ENCODE assay signal across 24 mouse cellular contexts in genomic region chr6:128159092-128159491, GRCm38 (mm10). TPM values are rescaled to one million over a fixed set of nuclear protein-coding genes. Genes with fewer than 3 reads are reported as not detected.
DNase-seq lines count a peak whose midpoint lies in the region; ATAC-seq and TF ChIP-seq lines count a peak whose summit lies in the region.
"Had no signal": no experiment of that assay in that cellular context is flagged by ENCODE, and none has a peak within 500 bp of the region (broad histone marks: within the 10 kb centered on the region; RNA-seq: fewer than 3 reads in every experiment).

No protein-coding gene starts in this region.

- WGBS in cerebellum, adult 2 months = 76% methylated on average over 6 of the region's 6 CpGs
- 88% methylated on average over 6 of the region's 6 CpGs for WGBS in hindbrain, embryonic 16.5 days
- WGBS in hindbrain, embryonic 14.5 days = 87% methylated on average over 6 of the region's 6 CpGs
- 89% methylated on average over 6 of the region's 6 CpGs for WGBS in forebrain, embryonic 13.5 days

- H3K9ac ChIP-seq in hindbrain, embryonic 16.5 days (ENCODE audit: low read depth, low read length) = no peak overlapping the region
- no peak overlapping the region for H3K9ac ChIP-seq in hindbrain, embryonic 14.5 days
- no peak overlapping the region for H3K9ac ChIP-seq in forebrain, embryonic 13.5 days
- H3K9ac ChIP-seq: embryonic facial prominence, embryonic 15.5 days; forebrain, embryonic 15.5 days; heart, embryonic 15.5 days; hindbrain, embryonic 15.5 days had no signal

- H3K4me1 ChIP-seq in cerebellum, adult 2 months (ENCODE audit: control insufficient read depth, insufficient read depth, low read length) = 0 out of 2 replicates have a peak, but pooled peaks cover 2% of the 10 kb centered on the region
- H3K4me1 ChIP-seq in hindbrain, embryonic 16.5 days (ENCODE audit: control insufficient read depth, insufficient read depth, low read depth, low read length) = no peaks in the 10 kb centered on the region
- no peaks in the 10 kb centered on the region for H3K4me1 ChIP-seq in hindbrain, embryonic 14.5 days (replicated peaks; ENCODE audit: control insufficient read depth, insufficient read depth, low read length)
- H3K4me1 ChIP-seq in forebrain, embryonic 13.5 days = no peaks in the 10 kb centered on the region
- H3K4me1 ChIP-seq: embryonic facial prominence, embryonic 15.5 days; heart, embryonic 15.5 days; hindbrain, embryonic 15.5 days had no signal

- H3K36me3 ChIP-seq in hindbrain, embryonic 16.5 days (ENCODE audit: control insufficient read depth, insufficient read depth, low read length) = no peaks in the 10 kb centered on the region
- no peaks in the 10 kb centered on the region for H3K36me3 ChIP-seq in hindbrain, embryonic 14.5 days (replicated peaks; ENCODE audit: control insufficient read depth, insufficient read depth)
- no peaks in the 10 kb centered on the region for H3K36me3 ChIP-seq in forebrain, embryonic 13.5 days (ENCODE audit: poor library complexity, severe bottlenecking)
- H3K36me3 ChIP-seq: embryonic facial prominence, embryonic 15.5 days; forebrain, embryonic 10.5 days; forebrain, embryonic 15.5 days; G1E; heart, embryonic 15.5 days; hindbrain, embryonic 15.5 days had no signal

- H3K9me3 ChIP-seq in hindbrain, embryonic 16.5 days (ENCODE audit: control insufficient read depth, low read length) = no peaks in the 10 kb centered on the region
- no peaks in the 10 kb centered on the region for H3K9me3 ChIP-seq in hindbrain, embryonic 14.5 days (ENCODE audit: control insufficient read depth, low read length)
- H3K9me3 ChIP-seq in forebrain, embryonic 13.5 days (replicated peaks) = no peaks in the 10 kb centered on the region
- H3K9me3 ChIP-seq: embryonic facial prominence, embryonic 15.5 days; forebrain, embryonic 10.5 days; forebrain, embryonic 15.5 days; heart, embryonic 15.5 days; hindbrain, embryonic 15.5 days had no signal

- no peak for TF ChIP-seq POLR2A in cerebellum, adult 2 months (IDR thresholded peaks at IDR 0.05; ENCODE audit: borderline replicate concordance, insufficient read depth, low read length)

- peak; percentile 39 to 56 for DNase-seq in cerebellum, adult 2 months
- no peak for DNase-seq in cerebellum, postnatal 10 days
- DNase-seq in hindbrain, embryonic 14.5 days (ENCODE audit: low spot score) = no peak
- no peak for DNase-seq in left cerebral cortex, adult 2 months (ENCODE audit: extremely low spot score in 1 of 2, low spot score in 2 of 2)
- DNase-seq in left cerebral cortex, postnatal 4 days = no peak
- DNase-seq: adrenal gland, postnatal 10 days; B cell, adult 2 months; cerebellum, adult 18-20 months; embryo, embryonic 11 days; gastrocnemius, postnatal 14 days; heart, adult 2 months; heart, postnatal 14 days; kidney, adult 11 months had no signal

- intact Hi-C loops in left cerebral cortex, adult 2 months (cut with DNase I) = no loop called here
- intact Hi-C loops in left cerebral cortex, postnatal 4 days (cut with DNase I) = no loop called here

- no peak for TF ChIP-seq CTCF in cerebellum, adult 2 months (IDR thresholded peaks at IDR 0.05; ENCODE audit: borderline replicate concordance, insufficient read depth, low read depth, low read length)
- no peak for TF ChIP-seq CTCF in left cerebral cortex, adult 2 months (IDR thresholded peaks at IDR 0.05)

- no peak overlapping the region for H3K27ac ChIP-seq in cerebellum, adult 2 months (ENCODE audit: insufficient read depth, low read length)
- peak overlapping the region; percentile 17; the same call in 1 of the 2 replicates for H3K27ac ChIP-seq in hindbrain, embryonic 16.5 days (ENCODE audit: low read depth, low read length)
- H3K27ac ChIP-seq in hindbrain, embryonic 14.5 days = no peak overlapping the region
- H3K27ac ChIP-seq in left cerebral cortex, adult 2 months = peak overlapping the region; percentile 75; the same call in 1 of the 2 replicates
- H3K27ac ChIP-seq in forebrain, embryonic 13.5 days = no peak overlapping the region
- H3K27ac ChIP-seq: embryonic facial prominence, embryonic 15.5 days; forebrain, embryonic 10.5 days; forebrain, embryonic 15.5 days; heart, adult 2 months; heart, embryonic 15.5 days; hindbrain, embryonic 15.5 days had no signal

- no peak for ATAC-seq in hindbrain, embryonic 16.5 days
- ATAC-seq in hindbrain, embryonic 14.5 days (ENCODE audit: low FRiP score) = no peak
- no peak for ATAC-seq in forebrain, embryonic 13.5 days
- ATAC-seq: CD4-positive, CD25-positive, alpha-beta regulatory T cell, adult 4 months; forebrain, embryonic 15.5 days had no signal

- no peaks in the 10 kb centered on the region; the same call in 1 of the 2 replicates for H3K27me3 ChIP-seq in cerebellum, adult 2 months (ENCODE audit: control insufficient read depth, insufficient read depth, low read length)
- no peaks in the 10 kb centered on the region for H3K27me3 ChIP-seq in hindbrain, embryonic 16.5 days (replicated peaks; ENCODE audit: control insufficient read depth, insufficient read depth, low read length)
- H3K27me3 ChIP-seq in hindbrain, embryonic 14.5 days (ENCODE audit: control insufficient read depth, insufficient read depth, low read length) = no peaks in the 10 kb centered on the region
- no peaks in the 10 kb centered on the region for H3K27me3 ChIP-seq in forebrain, embryonic 13.5 days
- H3K27me3 ChIP-seq: embryonic facial prominence, embryonic 15.5 days; forebrain, embryonic 15.5 days; heart, embryonic 15.5 days; hindbrain, embryonic 15.5 days had no signal

- H3K4me2 ChIP-seq in hindbrain, embryonic 16.5 days (ENCODE audit: low read length) = no peak overlapping the region
- no peak overlapping the region for H3K4me2 ChIP-seq in hindbrain, embryonic 14.5 days (replicated peaks)
- no peak overlapping the region for H3K4me2 ChIP-seq in forebrain, embryonic 13.5 days
- H3K4me2 ChIP-seq: embryonic facial prominence, embryonic 15.5 days; heart, embryonic 11.5 days; heart, embryonic 15.5 days; hindbrain, embryonic 15.5 days had no signal

- H3K4me3 ChIP-seq in cerebellum, adult 2 months (replicated peaks; ENCODE audit: insufficient read depth, low read depth, low read length) = no peak overlapping the region
- H3K4me3 ChIP-seq in hindbrain, embryonic 16.5 days (ENCODE audit: low read length) = no peak overlapping the region
- no peak overlapping the region for H3K4me3 ChIP-seq in hindbrain, embryonic 14.5 days (replicated peaks; ENCODE audit: low read length)
- no peak overlapping the region for H3K4me3 ChIP-seq in left cerebral cortex, adult 2 months
- no peak overlapping the region for H3K4me3 ChIP-seq in forebrain, embryonic 13.5 days
- H3K4me3 ChIP-seq: embryonic facial prominence, embryonic 15.5 days; erythroblast, embryonic 14.5 days; forebrain, embryonic 10.5 days; forebrain, embryonic 15.5 days; heart, adult 2 months; heart, embryonic 15.5 days; hindbrain, embryonic 15.5 days had no signal

RNA-seq across cellular contexts. Expression of gene Tspan9, which starts 15.7 kb away (rescaled TPM):
- polyA plus RNA-seq in cerebellum, adult 2 months (2012; rRNA removed) = 303 and 370 TPM in 2 replicates
- 62.6 and 66.8 TPM in 2 replicates for polyA plus RNA-seq in hindbrain, embryonic 16.5 days (2015; fragmentation: Nextera tagmentation; extraction: Ambion mirVana)
- polyA plus RNA-seq in hindbrain, embryonic 14.5 days (2014; fragmentation: Nextera tagmentation; extraction: Ambion mirVana) = 41.3 and 43.4 TPM in 2 replicates
- total RNA-seq in left cerebral cortex, adult 2 months (2021) = 10 to 100 TPM; 53.0 to 57.6 TPM
- 10 to 100 TPM; 69.5 to 78.5 TPM for total RNA-seq in left cerebral cortex, postnatal 4 days (2021)
- 20.6 and 30.4 TPM in 2 replicates for polyA plus RNA-seq in forebrain, embryonic 13.5 days (2015; fragmentation: Nextera tagmentation; extraction: Ambion mirVana)
- polyA plus RNA-seq: G1E had no signal

Comparison
In these comparisons a context has a peak if more than half of its experiments do, and no peak if none do; other contexts are left out.
1. DNase-seq: peak in cerebellum, adult 2 months (2 of 2); none in cerebellum, postnatal 10 days (0 of 2), hindbrain, embryonic 14.5 days (single experiment), left cerebral cortex, adult 2 months (0 of 2) and left cerebral cortex, postnatal 4 days (single experiment).
2. H3K27ac ChIP-seq: peak in hindbrain, embryonic 16.5 days (single experiment) and left cerebral cortex, adult 2 months (single experiment); none in cerebellum, adult 2 months (single experiment), hindbrain, embryonic 14.5 days (single experiment) and forebrain, embryonic 13.5 days (single experiment).